Mouse (Mus musculus) frontal cortex, postnatal 14 days (tissue): Measurements from ENCODE around the gene Ryr1.
"Not testable (repeated sequence)": the region's sequence is repeated elsewhere in the genome, so short reads cannot be mapped to it uniquely, and the experiment has no call there.

Experiments
- DNase-seq, 2 experiments: peaks; one replicate each; pipeline ENCODE4 v3.0.0; 2022; ENCODE audit warnings: low spot score in 2 of 2

The Ryr1 gene

DNA sequence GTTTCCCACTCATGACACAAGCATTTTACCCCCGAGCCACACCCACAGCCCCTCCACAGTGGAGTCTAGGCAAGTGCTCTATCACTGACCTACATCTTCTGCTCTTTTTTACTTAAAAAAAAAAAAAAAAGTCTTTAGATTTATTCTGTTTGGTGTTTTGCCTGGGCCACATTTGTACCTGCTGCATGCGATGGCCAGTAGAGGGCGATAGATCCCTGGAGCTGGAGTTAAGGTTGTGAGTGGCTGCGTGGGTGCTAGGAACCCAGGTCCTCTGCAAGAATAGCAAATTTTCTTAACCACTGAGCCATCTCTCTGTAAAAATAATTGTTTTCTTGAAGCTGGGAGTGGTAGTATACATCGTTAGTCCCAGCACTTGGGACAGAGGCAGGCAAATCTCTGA lies 133.4 kb downstream of the Ryr1 start:
- no peak for DNase-seq

DNA sequence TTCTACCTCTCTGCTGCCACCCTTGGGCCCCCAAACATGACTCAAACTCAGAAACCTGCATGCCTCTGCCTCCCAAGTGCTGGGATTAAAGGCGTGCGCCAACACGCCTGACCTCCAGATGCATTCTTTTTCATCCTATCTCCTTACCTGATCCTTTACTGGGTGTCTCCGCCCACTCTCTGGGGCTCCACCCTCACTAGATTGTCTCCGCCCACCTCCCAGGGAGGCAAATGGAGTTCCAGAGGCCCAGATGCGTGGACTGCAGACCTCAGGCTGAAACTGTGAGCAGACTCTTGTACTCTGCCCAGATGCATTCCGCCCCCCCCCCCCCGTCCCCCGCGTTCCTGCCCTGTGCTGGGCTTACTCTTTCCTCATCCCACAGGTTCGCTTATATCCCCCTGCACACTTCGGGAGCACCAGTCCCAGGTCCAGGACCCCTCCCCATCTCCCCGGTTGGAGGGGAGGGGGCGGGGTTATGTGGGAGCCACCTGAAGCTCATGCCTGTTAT lies 134.2 kb downstream of the Ryr1 start:
- DNase-seq = no peak

DNA sequence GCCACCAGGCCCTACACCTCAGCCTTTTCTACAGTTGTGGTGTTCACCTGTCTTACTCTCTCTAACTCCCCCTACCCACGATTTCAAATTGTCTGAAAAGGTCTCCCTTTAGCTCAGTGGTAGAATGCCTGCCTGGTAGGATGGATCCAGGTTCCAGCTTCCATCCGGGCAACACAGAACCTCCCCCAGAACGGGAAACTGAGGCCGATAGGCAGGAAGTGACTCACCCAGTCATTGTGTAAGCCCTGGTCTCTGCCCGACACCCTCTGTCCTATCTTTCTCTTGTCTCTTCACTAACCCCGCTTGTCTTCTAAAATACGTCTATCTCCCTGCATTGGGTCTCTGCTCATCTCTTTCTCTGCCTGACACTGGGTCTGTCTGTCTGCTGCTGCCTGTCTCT lies 139.8 kb downstream of the Ryr1 start:
- no peak for DNase-seq

DNA sequence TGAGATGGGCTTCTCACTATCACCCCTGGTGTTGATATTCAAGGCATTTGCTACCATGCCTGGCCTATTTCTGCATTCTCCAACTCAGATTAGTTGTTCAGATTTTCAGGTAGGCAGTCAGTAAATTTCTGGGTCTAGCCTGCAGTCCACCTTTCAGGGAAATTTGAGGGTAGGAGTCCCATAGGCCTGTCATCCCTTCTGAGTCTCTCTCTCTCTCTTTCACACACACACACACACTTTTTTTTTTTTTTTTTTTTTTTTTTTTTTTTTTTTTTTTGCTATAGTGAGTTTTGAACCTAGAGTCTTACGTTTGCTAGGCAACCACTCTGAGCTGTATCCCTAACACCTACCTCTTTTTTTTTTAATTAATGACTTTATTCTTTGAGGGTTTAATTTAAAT lies 140.5 kb downstream of the Ryr1 start:
- no peak for DNase-seq

DNA sequence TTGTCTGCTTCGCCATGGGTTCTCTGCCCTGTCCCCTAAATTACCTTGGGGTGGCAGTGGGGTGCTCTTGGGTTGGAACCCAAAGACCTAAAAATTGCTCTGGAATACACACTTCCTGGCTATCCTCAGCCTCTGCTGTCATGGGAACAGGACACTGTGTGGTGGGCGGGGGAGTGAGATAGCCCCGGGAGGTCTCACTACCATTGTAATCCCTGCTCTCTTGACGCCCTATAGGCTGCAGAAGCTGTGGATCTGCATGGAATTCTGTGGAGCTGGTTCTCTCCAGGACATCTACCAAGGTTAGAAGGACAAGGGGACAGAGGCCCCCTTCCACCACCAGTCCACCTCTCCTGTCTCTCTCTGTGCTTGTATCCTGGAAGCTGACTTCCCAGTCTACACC lies 141.1 kb downstream of the Ryr1 start:
- DNase-seq = no peak

DNA sequence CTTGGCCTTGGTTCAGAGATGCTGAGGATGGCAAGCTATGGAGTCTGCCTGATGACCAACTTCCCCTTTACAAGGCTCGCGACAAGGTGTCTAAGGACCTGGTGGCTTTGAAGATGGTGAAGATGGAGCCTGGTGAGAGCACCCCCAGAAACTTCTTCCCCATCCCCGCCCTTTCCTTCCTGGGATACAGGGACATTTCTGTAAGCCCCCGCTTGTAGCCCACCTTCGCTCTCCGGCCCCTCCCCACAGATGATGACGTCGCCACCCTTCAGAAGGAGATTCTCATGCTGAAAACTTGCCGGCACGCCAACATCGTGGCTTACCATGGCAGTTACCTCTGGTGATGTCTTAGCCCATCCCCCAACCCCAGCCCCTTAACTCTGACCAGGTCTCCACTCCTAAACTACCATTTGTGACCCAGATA lies 141.8 kb downstream of the Ryr1 start:
- no peak for DNase-seq

DNA sequence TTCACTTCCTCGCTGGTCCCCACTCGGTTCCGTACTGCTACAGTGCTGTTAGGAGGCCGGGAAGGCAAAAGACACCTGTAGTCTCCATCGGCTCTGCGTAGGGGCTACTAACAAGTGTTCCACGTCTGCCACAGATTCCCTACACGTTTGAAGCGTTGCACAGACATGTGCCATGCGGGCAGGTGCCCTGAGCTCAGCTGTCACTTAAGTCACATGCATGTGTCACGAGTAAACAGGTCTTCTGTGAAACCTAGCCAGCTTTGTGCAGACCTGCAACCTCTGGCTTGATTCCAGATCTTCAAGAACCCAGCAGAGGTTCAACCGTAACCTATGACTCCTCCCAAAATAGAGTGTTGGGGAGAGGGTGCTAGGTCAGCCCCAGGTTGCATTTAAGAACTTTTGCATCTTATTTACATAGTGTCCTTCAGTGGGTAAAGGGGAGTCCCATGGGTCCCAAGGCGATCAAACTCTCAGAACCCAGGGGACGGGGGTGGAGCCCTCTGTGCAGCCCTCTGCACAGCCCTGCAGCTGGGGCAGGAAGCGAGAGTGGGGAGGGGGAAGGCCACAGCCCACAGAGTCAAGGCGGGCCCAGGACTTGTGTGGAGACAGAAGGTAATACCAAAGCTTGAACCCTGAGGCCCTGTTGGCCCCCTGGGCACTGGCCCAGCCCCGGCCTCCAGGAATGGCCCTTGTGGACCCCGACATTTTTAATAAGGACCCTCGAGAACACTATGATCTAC lies 142.5 kb downstream of the Ryr1 start:
- DNase-seq = no peak

DNA sequence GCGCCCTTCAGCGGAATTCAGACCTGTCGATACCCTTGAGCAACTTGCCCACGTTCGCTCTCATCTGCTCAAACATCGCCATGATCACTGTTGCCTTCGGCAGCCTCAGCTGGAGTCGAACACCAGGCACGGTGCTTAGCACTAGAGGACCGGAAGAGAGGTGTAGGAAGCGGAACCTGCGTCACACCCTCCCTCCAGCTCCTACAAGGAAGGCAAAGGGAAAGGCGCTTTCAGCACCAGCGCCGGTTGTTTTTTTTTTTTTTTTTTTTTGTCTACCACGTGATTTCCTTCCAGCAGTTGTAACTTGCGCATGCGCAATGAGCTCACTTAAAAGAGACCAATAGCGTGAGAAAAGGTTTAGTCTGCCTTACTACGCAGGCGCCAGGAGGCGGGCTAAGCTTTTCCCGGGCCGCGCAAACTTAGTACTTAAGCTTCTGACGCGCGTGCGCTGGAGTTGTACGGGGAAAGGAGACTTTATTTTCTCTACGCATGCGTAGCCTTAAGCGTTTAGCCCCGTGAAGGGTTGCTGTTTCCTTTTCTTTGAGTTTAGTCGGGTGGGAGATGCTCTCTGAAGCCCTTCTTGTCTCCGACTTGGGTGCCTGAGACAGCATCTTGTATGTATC lies 143.2 kb downstream of the Ryr1 start, which contains the start of the genes Eif3k and Map4k1:
TSS of gene Eif3k (minus strand) at position 214 of the 623 bp plus-strand sequence.
TSS of gene Map4k1 (plus strand) at position 400 of the 623 bp plus-strand sequence.
- peak; percentile 97 for DNase-seq

DNA sequence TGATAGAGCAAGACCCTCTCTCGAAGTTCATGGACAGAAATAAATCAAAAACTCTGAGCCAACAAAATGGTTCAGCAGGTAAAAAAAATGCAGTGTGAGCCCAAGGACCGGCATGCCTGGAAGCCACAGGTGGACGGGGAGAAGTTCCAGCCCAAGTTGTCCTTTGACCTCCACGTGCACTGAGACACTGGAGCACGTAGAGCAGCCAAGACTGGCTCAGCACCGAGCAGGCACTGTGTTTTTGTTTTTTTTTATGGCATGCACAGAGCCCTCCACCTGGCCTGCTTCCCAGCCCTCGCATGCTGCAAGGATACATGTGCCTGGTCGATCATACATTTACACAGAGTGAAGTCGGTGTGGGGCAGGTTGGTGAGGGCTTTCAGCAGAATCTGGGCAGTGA lies 147.4 kb downstream of the Ryr1 start:
- no peak for DNase-seq

DNA sequence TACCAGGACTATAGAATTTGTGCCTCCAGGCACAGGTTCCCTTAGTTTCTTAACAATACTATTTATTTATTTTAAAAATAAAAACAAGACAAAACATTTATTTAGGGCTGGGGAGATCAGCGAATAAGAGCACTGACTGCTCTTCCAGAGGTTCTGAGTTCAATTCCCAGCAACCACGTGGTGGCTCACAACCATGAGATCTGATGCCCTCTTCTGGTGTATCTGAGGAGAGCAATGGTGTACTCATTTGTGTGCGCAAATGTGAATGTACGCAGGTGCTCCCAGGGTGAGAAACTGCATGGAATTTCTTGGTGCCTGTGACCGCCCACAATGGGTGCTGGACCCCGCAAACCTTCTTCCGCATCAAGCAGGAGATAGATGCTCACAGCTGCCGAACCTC lies 152.0 kb downstream of the Ryr1 start:
- DNase-seq = no peak

DNA sequence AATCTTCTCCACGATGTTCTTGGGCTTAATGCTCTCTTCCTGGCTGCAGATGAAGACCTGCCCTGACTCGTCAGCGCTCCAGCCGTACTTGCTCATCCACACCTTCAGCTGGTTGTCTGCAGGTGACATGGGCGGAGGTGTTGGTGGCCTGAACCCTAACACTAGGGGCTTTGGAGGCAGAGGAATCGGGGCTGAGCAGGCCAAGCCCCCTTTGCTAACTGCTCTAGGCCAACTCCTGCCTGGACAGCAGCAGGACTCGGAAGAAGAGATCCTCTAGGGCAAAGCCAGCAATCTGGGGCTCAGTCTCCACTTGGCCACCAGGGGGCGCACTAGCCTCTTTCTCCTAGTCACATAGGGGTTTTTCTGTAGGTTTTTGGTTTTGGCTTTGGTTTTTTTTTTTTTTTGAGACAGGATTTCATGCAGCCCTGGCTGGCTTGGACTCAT lies 152.4 kb downstream of the Ryr1 start:
- DNase-seq = peak in 1 of 2 experiments; percentile 65

DNA sequence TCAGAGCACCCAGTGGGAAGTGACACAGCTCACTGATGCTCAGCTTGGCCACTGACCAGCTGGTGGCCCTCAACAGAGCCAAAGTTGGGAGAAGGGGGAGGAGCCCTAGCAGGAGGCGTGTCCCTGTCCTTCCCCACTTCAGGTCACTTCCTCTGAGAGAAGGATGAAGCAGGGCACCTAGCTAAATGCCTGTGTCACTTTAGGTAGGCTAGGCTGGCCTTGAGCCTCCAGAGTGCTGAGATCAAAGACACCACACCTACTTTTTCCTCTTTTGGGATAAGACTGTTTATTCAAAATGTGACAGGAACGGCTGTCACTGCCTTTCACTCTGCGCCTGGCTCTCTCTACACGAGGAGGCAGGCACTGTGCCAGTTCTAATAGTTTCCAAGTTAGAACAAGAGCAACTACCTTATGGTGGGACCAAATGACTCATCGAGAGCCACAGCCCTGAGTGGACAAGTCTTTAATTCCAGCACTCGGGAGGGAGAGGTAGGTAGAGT lies 153.2 kb downstream of the Ryr1 start:
- no peak for DNase-seq

DNA sequence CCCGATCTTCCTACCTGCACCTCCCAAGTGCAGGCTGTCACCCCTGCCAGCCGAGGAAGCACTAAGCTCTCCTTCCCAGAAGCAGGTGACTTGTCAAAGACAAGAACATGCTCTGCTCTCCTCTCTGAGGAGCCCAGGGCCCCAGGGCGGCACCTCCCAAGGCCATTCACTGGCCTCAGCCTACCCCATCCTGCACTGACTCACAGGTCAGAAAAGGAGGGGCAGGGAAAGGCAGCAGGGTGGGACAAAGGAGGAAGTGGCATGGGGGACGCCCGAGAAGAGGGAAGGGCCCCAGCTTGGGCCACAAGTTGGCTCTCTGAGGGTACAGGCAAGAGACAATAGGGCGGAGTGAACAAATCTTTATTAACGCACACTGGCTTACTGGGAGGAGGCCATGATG lies 153.9 kb downstream of the Ryr1 start:
- no peak for DNase-seq

DNA sequence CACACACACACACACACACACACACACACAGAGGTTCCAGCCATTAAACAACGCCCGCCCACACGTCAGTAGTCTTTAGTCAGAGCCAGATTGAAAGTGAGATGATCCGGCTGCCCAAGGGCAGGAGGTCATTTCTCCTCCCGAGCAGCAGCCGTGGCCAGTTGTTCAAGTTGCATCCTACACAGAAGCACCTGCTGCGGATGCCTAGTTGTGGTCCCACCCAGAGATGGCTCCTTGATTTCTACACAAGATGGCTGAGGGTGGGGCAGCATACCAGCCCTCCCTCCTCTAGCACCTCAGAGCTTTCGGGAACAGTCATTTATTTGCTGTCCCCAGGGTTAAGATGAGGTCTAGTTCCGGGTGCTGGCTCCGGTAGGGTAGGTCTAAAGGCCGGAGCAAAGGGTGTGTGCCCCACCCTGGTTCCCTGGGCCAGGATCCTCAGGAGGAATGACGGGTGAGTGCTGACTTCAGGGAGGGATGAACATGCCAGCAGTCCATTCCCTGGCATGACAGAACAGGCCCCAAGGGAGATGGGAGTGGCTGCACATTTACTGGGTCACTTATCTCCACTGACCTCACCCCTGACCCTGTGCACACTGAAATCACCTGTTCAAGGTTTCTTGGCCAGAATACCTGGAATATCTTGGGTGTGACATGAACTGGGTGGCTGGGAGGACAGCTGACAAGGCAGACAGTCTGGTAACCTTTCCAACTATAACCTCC lies 155.1 kb downstream of the Ryr1 start:
- no peak for DNase-seq

DNA sequence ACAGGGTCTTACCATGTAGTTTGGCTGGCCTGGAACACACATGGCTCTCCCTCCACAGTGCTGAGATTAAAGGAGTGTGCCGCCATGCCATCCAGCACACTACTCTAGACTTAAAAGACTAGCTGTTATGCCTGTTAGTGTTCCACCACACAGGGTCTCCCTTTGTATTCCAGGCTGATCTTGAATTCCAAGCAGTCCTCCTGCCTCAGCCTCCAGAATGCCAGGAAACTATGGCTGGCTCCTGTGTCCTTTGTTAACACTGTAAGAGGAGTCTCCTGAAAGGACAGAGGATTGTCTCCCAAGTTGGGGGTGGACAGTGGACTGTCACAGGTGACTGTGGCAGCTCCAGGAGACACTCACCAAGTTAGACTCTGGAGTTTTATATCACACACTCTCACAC lies 155.7 kb downstream of the Ryr1 start:
- no peak for DNase-seq

DNA sequence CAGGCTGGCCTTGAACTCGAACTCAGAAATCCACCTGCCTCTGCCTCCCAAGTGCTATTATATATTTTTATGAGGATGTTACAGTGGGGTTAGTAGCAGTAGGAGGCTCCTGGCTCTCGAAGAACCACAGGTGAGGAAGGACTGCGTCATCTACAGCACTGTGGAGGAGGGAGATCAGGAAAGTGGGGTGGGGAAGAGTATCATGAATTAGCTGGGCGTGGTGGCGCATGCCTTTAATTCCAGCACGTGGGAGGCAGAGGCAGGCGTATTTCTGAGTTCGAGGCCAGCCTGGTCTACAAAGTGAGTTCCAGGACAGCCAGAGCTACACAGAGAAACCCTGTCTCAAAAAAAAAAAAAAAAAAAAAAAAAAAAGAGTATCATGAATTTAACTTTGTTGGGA lies 156.9 kb downstream of the Ryr1 start:
- not testable (repeated sequence) for DNase-seq

DNA sequence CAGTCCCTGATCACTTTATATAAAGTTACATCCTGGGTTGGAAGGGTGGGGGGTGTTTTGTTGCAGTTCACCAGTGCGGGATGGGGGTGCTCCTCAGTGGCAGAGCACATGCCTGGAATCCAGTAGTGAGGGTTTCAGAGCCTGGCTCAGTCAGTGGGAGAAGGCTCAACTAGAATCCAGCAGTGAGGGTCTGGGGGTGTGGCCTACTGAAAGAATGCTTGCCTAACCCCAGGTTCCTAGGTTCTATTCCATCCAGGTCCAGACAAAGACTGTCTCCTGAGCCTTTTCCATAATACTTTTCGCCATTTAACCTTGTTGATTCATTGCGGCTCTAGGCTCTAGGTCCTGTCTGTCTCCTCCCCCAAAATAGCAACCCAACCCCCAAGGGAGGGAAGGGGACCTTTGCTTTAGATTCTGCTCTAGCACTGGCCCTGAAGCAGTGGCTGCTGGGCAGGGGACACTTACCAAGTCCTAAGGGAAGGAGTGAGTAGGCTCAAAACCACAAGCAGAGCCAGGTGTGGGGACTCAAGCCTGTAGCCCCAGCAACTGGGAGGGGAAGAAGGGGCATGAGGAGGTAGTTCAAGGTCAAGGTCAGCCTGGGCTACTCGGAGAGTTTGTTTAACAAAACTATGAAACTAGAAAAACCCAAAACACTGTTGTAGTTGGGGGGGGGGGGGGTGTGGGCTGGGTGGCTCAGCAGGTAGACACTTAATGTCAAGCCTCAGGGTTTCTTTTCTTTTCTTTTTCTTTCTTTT lies 158.1 kb downstream of the Ryr1 start:
- no peak for DNase-seq

DNA sequence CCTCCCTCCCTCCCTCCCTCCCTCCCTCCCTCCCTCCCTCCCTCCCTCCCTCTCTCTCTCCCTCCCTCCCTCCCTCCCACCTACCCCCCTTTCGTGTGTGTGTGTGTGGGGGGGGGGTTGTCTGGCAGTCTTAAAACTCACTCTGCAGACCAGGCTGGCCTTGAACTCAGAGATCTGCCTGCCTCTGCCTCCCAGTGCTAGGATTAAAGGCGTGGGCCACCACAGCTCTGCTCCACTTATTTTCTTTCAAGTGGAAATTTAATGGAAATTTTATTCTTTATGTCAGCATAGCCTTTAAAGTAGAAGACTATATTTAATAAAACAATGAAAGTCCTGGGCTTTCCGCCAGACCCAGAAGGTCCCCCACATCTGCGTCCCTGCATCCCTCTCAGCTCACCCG lies 158.8 kb downstream of the Ryr1 start:
- no peak for DNase-seq

DNA sequence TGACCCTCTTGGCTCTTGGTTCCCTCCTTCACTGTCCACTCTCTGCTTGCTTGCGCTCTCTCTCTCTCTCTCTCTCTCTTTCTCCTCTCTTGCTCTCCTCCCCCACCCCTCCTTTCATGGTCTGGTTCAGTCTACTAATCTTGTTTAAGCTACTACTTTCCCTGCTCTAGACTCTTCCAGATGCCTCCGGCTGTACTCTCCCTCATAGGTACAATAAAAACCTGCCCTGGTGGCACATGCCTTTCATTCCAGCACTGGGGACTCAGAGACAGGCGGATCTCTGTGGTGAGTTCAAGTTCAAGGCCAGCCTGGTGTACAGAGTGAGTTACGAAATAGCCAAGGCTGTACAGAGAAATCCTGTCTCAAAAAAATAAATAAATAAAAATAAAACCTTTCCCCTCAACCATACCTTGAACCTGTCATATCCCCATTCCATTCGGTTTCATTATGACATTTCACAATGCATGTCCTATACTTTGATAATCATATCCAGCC lies 159.6 kb downstream of the Ryr1 start:
- no peak for DNase-seq

DNA sequence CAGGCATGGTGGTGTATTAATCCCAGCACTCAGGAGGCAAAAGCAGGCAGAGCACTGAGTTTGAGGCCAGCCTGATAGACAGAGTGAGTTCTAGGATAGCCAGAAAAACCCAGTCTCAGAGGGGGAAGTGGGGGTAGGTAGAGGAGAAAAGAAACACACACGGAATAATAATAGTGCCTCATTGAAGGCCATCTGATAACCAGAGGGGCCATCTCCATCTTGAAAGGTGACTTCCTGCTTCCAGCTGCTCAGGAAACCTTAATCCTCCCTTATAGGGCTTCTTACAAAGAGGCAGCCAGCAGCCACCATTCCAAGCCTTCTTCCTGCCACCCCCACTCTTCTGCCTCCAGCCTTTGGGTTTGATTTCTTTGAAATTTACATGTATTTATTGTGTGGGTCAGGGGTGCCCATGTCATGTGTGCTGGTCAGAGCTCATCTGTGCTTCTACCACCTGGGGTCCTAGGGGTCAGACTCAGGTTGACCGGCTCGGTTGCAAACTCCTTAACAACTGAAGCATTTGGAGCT lies 161.5 kb downstream of the Ryr1 start:
- no peak for DNase-seq
